Mouse (Mus musculus): ENCODE data around the gene Cdk13. TPM values are rescaled to one million over a fixed set of nuclear protein-coding genes. Genes with fewer than 3 reads are reported as not detected.

The Cdk13 gene
- polyA plus RNA-seq, 1 experiment from 2014 or later, result 20.2 TPM

GRCm38 (mm10) chr13:17693816-17694215 is 111.1 kb downstream of the Cdk13 start:
- H3K4me1 ChIP-seq, result peaks cover 7% of the 10 kb centered on the region; the same call in 1 of the 2 replicates
- ATAC-seq (ENCODE audit: insufficient read depth, low FRiP score, low read depth), result no peak
- H3K4me2 ChIP-seq, result peak overlapping the region; percentile 44; the same call in 1 of the 2 replicates
- H3K27ac ChIP-seq, result no peak overlapping the region
- H3K36me3 ChIP-seq, result no peaks in the 10 kb centered on the region
- no peaks in the 10 kb centered on the region for H3K9me3 ChIP-seq
- no peaks in the 10 kb centered on the region for H3K27me3 ChIP-seq (replicated peaks)
- H3K9ac ChIP-seq, result no peak overlapping the region
- WGBS, result 61% methylated on average over 5 of the region's 5 CpGs
- no peak overlapping the region for H3K4me3 ChIP-seq (replicated peaks)

GRCm38 (mm10) chr13:17691436-17691835 is 113.5 kb downstream of the Cdk13 start:
- Histone ChIP-seq H3K27ac (peak overlapping the region; percentile 16; the same call in 1 of the 2 replicates), H3K4me3 (replicated peaks) (no peak overlapping the region)

GRCm38 (mm10) chr13:17690686-17691085 is 114.2 kb downstream of the Cdk13 start:
- Histone ChIP-seq H3K4me1 (peaks cover 4% of the 10 kb centered on the region; the same call in 1 of the 2 replicates), H3K27me3 (replicated peaks) (no peaks in the 10 kb centered on the region), H3K9ac (no peak overlapping the region), H3K36me3 (no peaks in the 10 kb centered on the region), H3K4me2 (no peak overlapping the region), H3K4me3 (replicated peaks) (no peak overlapping the region), H3K27ac (peak overlapping the region; percentile 40; the same call in 1 of the 2 replicates), H3K9me3 (no peaks in the 10 kb centered on the region)
- no peak for ATAC-seq (ENCODE audit: insufficient read depth, low FRiP score, low read depth)

More at GRCm38 (mm10) chr13:17691436-17691835, 113.5 kb downstream of the Cdk13 start:
- H3K36me3 ChIP-seq, result no peaks in the 10 kb centered on the region
- peaks cover 4% of the 10 kb centered on the region; the same call in 1 of the 2 replicates for H3K4me1 ChIP-seq
- ATAC-seq (ENCODE audit: insufficient read depth, low FRiP score, low read depth), result no peak
- no peaks in the 10 kb centered on the region for H3K9me3 ChIP-seq
- H3K27me3 ChIP-seq (replicated peaks), result no peaks in the 10 kb centered on the region
- WGBS, result 30% methylated on average over 1 of the region's 1 CpGs
- H3K9ac ChIP-seq, result no peak overlapping the region
- H3K4me2 ChIP-seq, result no peak overlapping the region

GRCm38 (mm10) chr13:17689461-17689860 is 115.4 kb downstream of the Cdk13 start:
- Histone ChIP-seq H3K9me3 (no peaks in the 10 kb centered on the region), H3K36me3 (no peaks in the 10 kb centered on the region), H3K9ac (no peak overlapping the region), H3K4me1 (peaks cover 4% of the 10 kb centered on the region; the same call in 1 of the 2 replicates), H3K27ac (no peak overlapping the region), H3K4me3 (replicated peaks) (no peak overlapping the region), H3K4me2 (no peak overlapping the region), H3K27me3 (replicated peaks) (no peaks in the 10 kb centered on the region)
- ATAC-seq (ENCODE audit: insufficient read depth, low FRiP score, low read depth), result no peak

- Histone ChIP-seq H3K9me3 (no peaks in the 10 kb centered on the region), H3K9ac (no peak overlapping the region), H3K27ac (no peak overlapping the region), H3K27me3 (replicated peaks) (no peaks in the 10 kb centered on the region), H3K4me3 (replicated peaks) (no peak overlapping the region), H3K4me1 (no peaks in the 10 kb centered on the region), H3K4me2 (no peak overlapping the region), H3K36me3 (no peaks in the 10 kb centered on the region)
- ATAC-seq (ENCODE audit: insufficient read depth, low FRiP score, low read depth), result no peak
- WGBS, result 74% methylated on average over 1 of the region's 1 CpGs
These were observed 133.8 kb downstream of the Cdk13 start for GRCm38 (mm10) chr13:17671122-17671521.

- Histone ChIP-seq H3K9me3 (no peaks in the 10 kb centered on the region), H3K4me1 (no peaks in the 10 kb centered on the region), H3K4me2 (no peak overlapping the region), H3K27ac (no peak overlapping the region), H3K27me3 (replicated peaks) (no peaks in the 10 kb centered on the region), H3K9ac (no peak overlapping the region), H3K36me3 (no peaks in the 10 kb centered on the region), H3K4me3 (replicated peaks) (no peak overlapping the region)
- ATAC-seq (ENCODE audit: insufficient read depth, low FRiP score, low read depth), result no peak
- WGBS, result 80% methylated on average over 1 of the region's 1 CpGs
These were observed 137.5 kb downstream of the Cdk13 start for GRCm38 (mm10) chr13:17667380-17667779.

MicroRNAs within 50 kb of the gene (microRNA counts, 519-probe panel; counts per million panel counts)
- not detected for microRNA mmu-miR-466i

Small RNAs within 50 kb of the gene (microRNA-seq; reads per million reads assigned to microRNA genes)
- gene Mir466i, result not detected

Other genes with a start within 250 kb of the Cdk13 start
- 49.7 and 52.2 TPM in 2 replicates for gene Mplkip, start 109.9 kb downstream of the Cdk13 start, polyA plus RNA-seq (2015; fragmentation: Nextera tagmentation; extraction: Ambion mirVana)
- 5.5 and 7.1 TPM in 2 replicates for gene Sugct, start 109.5 kb downstream of the Cdk13 start, polyA plus RNA-seq (2015; fragmentation: Nextera tagmentation; extraction: Ambion mirVana)
- gene Rala, start 139.1 kb upstream of the Cdk13 start, polyA plus RNA-seq (2015; fragmentation: Nextera tagmentation; extraction: Ambion mirVana), result 99.9 and 113 TPM in 2 replicates
- 64.6 and 69.7 TPM in 2 replicates for gene Yae1d1, start 188.3 kb upstream of the Cdk13 start, polyA plus RNA-seq (2015; fragmentation: Nextera tagmentation; extraction: Ambion mirVana)

Data from stomach, embryonic 15.5 days (tissue).